Mouse (Mus musculus): ENCODE results near the gene Cd47. TPM values are rescaled to one million over a fixed set of nuclear protein-coding genes. Genes with fewer than 3 reads are reported as not detected.

Cd47 gene
- total and polyA plus RNA-seq, 3 experiments: 30.9 to 87.1 (median 76.5) TPM

DNA sequence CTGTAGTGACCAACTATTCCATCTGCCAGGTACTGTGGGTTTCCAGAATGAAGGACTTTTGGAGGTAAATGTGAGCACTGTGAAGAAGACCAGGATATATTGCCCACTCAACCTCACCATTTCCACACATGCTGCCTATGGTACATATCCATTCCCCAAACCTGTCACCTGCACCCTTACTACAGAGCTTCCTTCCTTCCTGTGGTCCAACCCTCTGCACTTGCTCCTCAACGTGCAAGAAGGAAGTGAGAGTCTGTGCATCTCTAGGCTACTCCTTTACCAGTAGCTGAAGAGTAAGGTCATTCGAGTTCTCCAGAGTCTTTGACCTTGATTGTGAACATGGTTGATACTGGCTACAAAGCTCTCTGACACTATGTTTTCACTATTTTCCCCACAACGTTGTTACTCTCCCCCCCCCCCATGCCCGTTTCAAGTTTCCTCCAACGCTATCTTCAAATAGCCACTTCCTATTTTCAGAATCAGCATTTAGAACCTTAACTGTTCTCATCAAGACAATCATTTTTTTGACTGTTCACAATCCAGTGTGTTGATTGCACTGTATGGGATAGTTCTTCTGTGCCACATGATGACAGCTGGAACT, 18.7 kb upstream of the Cd47 start:
- TF ChIP-seq CTCF (IDR thresholded peaks at IDR 0.05) (no peak), EP300 (IDR thresholded peaks at IDR 0.05; ENCODE audit: insufficient read depth, low read depth, low read length) (no peak), POLR2A (IDR thresholded peaks at IDR 0.05; ENCODE audit: insufficient read depth, low read depth, low read length) (no peak)
- DNase-seq: no peak
- Histone ChIP-seq H3K4me3 (no peak overlapping the region), H3K79me2 (replicated peaks; ENCODE audit: control insufficient read depth, insufficient read depth, low read length) (no peaks in the 10 kb centered on the region), H3K9ac (ENCODE audit: low read depth, low read length) (no peak overlapping the region), H3K36me3 (ENCODE audit: control insufficient read depth, insufficient read depth, low read length) (no peaks in the 10 kb centered on the region), H3K4me1 (ENCODE audit: control insufficient read depth, insufficient read depth, low read length) (no peaks in the 10 kb centered on the region), H3K27ac (no peak overlapping the region), H3K27me3 (ENCODE audit: control insufficient read depth, insufficient read depth, low read length) (no peaks in the 10 kb centered on the region)
- 57% methylated on average over 5 of the region's 5 CpGs for WGBS
- intact Hi-C loops (cut with DNase I): no loop called here

DNA sequence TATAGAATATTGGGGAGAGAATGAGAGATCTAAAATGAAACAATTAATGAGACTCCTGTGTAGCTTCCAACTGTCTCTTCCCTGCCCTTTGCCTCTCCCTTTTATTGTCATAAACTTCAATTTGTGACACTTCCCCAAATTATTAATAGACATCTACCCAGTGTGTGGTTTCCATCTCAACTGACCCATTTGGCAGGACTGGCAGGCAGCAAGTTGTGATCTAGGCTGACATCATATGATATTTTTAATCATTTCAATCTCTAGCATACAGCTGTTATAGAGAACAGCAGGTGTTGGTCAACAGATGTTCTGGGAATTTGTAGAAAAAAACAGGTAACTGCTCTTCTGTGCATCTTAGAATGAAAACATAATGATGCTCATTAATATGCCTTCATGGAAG, 17.0 kb upstream of the Cd47 start:
- no peak for DNase-seq

DNA sequence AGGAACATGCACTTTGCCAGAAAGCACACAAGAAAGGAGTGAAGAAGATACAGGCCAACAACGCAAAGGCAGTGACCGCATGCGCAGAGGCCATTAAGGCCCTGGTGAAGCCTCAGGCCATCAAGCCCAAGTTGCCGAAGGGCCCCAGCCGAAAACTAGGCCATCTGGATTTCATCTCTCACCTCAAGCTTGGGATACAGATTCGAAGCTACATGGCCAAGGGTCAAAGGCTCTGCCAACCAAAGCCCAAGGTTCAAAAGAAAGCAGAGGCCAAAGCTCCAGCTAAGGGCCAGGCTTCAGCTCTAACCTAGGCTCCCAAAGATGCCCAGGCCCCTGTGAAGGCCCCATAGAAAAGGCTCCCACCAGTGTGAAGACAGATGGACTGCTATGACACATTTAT, 14.2 kb upstream of the Cd47 start:
- no peak overlapping the region for H3K4me3 ChIP-seq
- TF ChIP-seq CTCF (IDR thresholded peaks at IDR 0.05) (no peak), POLR2A (IDR thresholded peaks at IDR 0.05; ENCODE audit: insufficient read depth, low read depth, low read length) (no peak), EP300 (IDR thresholded peaks at IDR 0.05; ENCODE audit: insufficient read depth, low read depth, low read length) (no peak)
- no peaks in the 10 kb centered on the region for H3K4me1 ChIP-seq (ENCODE audit: control insufficient read depth, insufficient read depth, low read length)
- no peak overlapping the region for H3K9ac ChIP-seq (ENCODE audit: low read depth, low read length)
- no peaks in the 10 kb centered on the region for H3K79me2 ChIP-seq (replicated peaks; ENCODE audit: control insufficient read depth, insufficient read depth, low read length)
- intact Hi-C loops (cut with DNase I): no loop called here
- WGBS: 88% methylated on average over 6 of the region's 6 CpGs
- H3K36me3 ChIP-seq (ENCODE audit: control insufficient read depth, insufficient read depth, low read length): no peaks in the 10 kb centered on the region
- no peaks in the 10 kb centered on the region for H3K27me3 ChIP-seq (ENCODE audit: control insufficient read depth, insufficient read depth, low read length)
- DNase-seq: no peak
- H3K27ac ChIP-seq: no peak overlapping the region

More for the DNA sequence above, 17.0 kb upstream of the Cd47 start:
- Histone ChIP-seq H3K27ac (no peak overlapping the region), H3K27me3 (ENCODE audit: control insufficient read depth, insufficient read depth, low read length) (no peaks in the 10 kb centered on the region), H3K36me3 (ENCODE audit: control insufficient read depth, insufficient read depth, low read length) (no peaks in the 10 kb centered on the region), H3K9ac (ENCODE audit: low read depth, low read length) (no peak overlapping the region), H3K4me3 (no peak overlapping the region), H3K79me2 (replicated peaks; ENCODE audit: control insufficient read depth, insufficient read depth, low read length) (no peaks in the 10 kb centered on the region), H3K4me1 (ENCODE audit: control insufficient read depth, insufficient read depth, low read length) (no peaks in the 10 kb centered on the region)
- intact Hi-C loops (cut with DNase I): no loop called here
- no peak for TF ChIP-seq POLR2A (IDR thresholded peaks at IDR 0.05; ENCODE audit: insufficient read depth, low read depth, low read length)
- TF ChIP-seq CTCF (IDR thresholded peaks at IDR 0.05): no peak
- TF ChIP-seq EP300 (IDR thresholded peaks at IDR 0.05; ENCODE audit: insufficient read depth, low read depth, low read length): no peak

DNA sequence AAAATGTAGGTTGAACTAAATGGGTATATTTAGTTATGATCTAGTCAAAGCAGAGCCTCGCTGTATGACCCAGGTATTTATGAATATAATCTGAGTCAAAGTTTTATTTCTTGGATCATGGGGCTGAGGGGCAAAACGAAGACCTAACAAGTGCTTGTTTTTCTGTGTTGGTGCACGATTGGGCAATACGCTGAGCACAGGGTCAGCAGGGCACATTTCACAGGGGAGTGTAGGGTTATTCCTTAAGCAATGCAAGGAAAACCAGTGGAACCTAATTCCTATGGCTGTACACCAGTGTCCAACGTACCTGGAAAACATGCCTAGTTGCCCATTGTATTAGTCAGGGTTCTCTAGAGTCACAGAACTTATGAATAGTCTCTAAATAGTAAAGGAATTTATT, 12.6 kb upstream of the Cd47 start:
- TF ChIP-seq EP300 (IDR thresholded peaks at IDR 0.05; ENCODE audit: insufficient read depth, low read depth, low read length) (no peak), CTCF (IDR thresholded peaks at IDR 0.05) (no peak), POLR2A (IDR thresholded peaks at IDR 0.05; ENCODE audit: insufficient read depth, low read depth, low read length) (no peak)
- Histone ChIP-seq H3K79me2 (replicated peaks; ENCODE audit: control insufficient read depth, insufficient read depth, low read length) (no peaks in the 10 kb centered on the region), H3K27ac (no peak overlapping the region), H3K4me1 (ENCODE audit: control insufficient read depth, insufficient read depth, low read length) (peaks cover 2% of the 10 kb centered on the region), H3K27me3 (ENCODE audit: control insufficient read depth, insufficient read depth, low read length) (no peaks in the 10 kb centered on the region), H3K4me3 (no peak overlapping the region), H3K36me3 (ENCODE audit: control insufficient read depth, insufficient read depth, low read length) (no peaks in the 10 kb centered on the region), H3K9ac (ENCODE audit: low read depth, low read length) (no peak overlapping the region)
- DNase-seq: no peak
- intact Hi-C loops (cut with DNase I): no loop called here
- 93% methylated on average over 5 of the region's 5 CpGs for WGBS

DNA sequence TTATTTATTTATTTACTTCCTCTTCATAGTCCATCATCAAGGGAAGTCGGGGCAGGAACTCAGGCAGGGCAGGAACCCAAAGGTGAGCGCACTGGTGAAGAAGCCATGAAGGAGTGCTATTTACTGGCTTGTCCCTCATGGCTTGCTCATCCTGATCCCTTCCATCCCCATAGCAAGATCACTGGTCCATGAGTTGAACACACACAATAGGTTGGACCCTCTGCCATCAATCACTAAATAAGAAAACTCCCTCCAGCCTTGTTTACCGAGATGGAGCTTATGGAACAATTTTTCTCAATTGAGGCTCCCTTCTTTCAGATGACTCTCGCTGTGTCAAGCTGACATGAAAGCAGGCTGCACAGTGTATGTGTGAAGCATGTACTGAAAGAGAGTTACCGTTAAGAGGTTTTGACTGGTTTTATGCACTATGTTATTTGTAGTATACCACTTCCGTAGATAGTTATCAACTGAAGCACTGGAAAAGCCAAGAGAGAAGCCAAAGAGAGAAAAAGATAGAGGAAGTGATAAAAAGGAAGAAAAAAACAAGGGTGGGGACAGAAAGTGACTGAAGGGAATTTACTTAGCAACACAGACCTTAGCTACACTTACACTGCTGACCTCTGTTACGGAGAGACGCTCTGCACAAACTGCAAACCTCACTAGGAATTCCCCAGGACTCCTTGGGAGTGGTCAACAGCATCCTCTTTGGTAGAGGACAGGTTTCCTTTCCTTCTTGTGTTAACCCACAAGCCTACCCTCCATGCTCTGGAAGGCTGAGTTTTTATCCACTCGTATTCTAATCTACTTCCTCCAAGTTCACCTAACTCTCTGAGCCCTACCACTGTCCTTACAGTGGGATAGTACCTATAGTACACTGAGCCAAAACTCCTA, 9.5 kb upstream of the Cd47 start:
- no peak for TF ChIP-seq CTCF (IDR thresholded peaks at IDR 0.05)
- TF ChIP-seq EP300 (IDR thresholded peaks at IDR 0.05; ENCODE audit: insufficient read depth, low read depth, low read length): no peak
- TF ChIP-seq POLR2A (IDR thresholded peaks at IDR 0.05; ENCODE audit: insufficient read depth, low read depth, low read length): no peak
- H3K27me3 ChIP-seq (ENCODE audit: control insufficient read depth, insufficient read depth, low read length): no peaks in the 10 kb centered on the region
- no peak overlapping the region for H3K9ac ChIP-seq (ENCODE audit: low read depth, low read length)
- DNase-seq: no peak
- peaks cover 4% of the 10 kb centered on the region for H3K4me1 ChIP-seq (ENCODE audit: control insufficient read depth, insufficient read depth, low read length)
- intact Hi-C loops (cut with DNase I): loop anchor here (5.0 kb wide), 1 partner anchor 101 kb away; no protein-coding TSS in a partner anchor
- WGBS: 77% methylated on average over 9 of the region's 9 CpGs
- H3K27ac ChIP-seq: no peak overlapping the region
- no peaks in the 10 kb centered on the region for H3K79me2 ChIP-seq (replicated peaks; ENCODE audit: control insufficient read depth, insufficient read depth, low read length)
- no peak overlapping the region for H3K4me3 ChIP-seq
- no peaks in the 10 kb centered on the region for H3K36me3 ChIP-seq (ENCODE audit: control insufficient read depth, insufficient read depth, low read length)

DNA sequence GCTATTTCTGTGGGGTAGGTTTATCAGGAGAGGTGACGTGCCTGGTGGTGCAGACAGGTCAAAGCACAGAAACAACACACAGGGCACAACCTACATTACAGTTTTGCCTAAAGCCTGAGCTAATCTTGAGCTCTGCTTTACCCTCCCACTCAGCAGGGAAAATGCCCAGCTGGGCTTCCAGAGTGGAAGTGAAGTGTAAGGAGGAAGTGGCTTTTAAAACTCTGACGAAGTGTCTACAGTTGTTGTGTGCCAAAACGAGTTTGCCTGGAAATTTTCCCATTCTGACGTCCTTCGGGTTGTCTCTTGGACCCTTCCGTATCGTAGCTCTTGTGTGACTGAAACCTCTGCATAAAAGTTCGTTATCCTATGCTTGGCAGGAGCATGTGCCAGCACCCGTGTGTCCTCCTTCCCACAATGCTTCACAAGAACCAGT, 7.9 kb upstream of the Cd47 start:
- peak; percentile 39 to 58 for DNase-seq
- intact Hi-C loops (cut with DNase I): loop anchor here (5.0 kb wide), 1 partner anchor 100 kb away; no protein-coding TSS in a partner anchor
- H3K27ac ChIP-seq: peak overlapping the region; percentile 10; the same call in 1 of the 2 replicates
- 0 out of 2 replicates have a peak overlapping the region, but pooled peaks have one; percentile 8 for H3K9ac ChIP-seq (ENCODE audit: low read depth, low read length)
- no peaks in the 10 kb centered on the region for H3K36me3 ChIP-seq (ENCODE audit: control insufficient read depth, insufficient read depth, low read length)
- no peak for TF ChIP-seq POLR2A (IDR thresholded peaks at IDR 0.05; ENCODE audit: insufficient read depth, low read depth, low read length)
- TF ChIP-seq CTCF (IDR thresholded peaks at IDR 0.05): no peak
- no peak for TF ChIP-seq EP300 (IDR thresholded peaks at IDR 0.05; ENCODE audit: insufficient read depth, low read depth, low read length)
- no peaks in the 10 kb centered on the region for H3K79me2 ChIP-seq (replicated peaks; ENCODE audit: control insufficient read depth, insufficient read depth, low read length)
- H3K27me3 ChIP-seq (ENCODE audit: control insufficient read depth, insufficient read depth, low read length): no peaks in the 10 kb centered on the region
- H3K4me1 ChIP-seq (ENCODE audit: control insufficient read depth, insufficient read depth, low read length): peaks cover 4% of the 10 kb centered on the region
- peak overlapping the region; percentile 28; the same call in 1 of the 2 replicates for H3K4me3 ChIP-seq
- 6% methylated on average over 9 of the region's 9 CpGs for WGBS
